Mouse (Mus musculus) liver, embryonic 14.5 days (tissue): ENCODE data around the gene Adamts9. TPM values are rescaled to one million over a fixed set of nuclear protein-coding genes. Genes with fewer than 3 reads are reported as not detected.

Source experiments
- ATAC-seq: fragments of 200-750 bp; cut with Nextera tagmentation; 2 replicates; pipeline ENCODE4 v1.8.0; 2017; ENCODE audit warnings: moderate number of reproducible peaks, mild to moderate bottlenecking, moderate library complexity; ENCODE audit not compliant: insufficient read depth
- DNase-seq, 3 experiments: peaks; one replicate each; pipeline ENCODE4 v3.0.0-alpha.2; 2012 to 2013; ENCODE audit warnings: low read depth in 3 of 3, low spot score in 3 of 3
- H3K27ac ChIP-seq: fragments of 300-500 bp; sonication (generic); 2 replicates; pipeline ENCODE4 v1.5.1; 2014; ENCODE audit warnings: moderate library complexity, mild to moderate bottlenecking, control low read depth, inconsistent platforms
- H3K27me3 ChIP-seq: fragments of 300-500 bp; sonication (generic); 2 replicates; pipeline ENCODE4 v1.6.1; 2014; ENCODE audit warnings: mild to moderate bottlenecking, low read length, moderate library complexity; ENCODE audit not compliant: control insufficient read depth, insufficient read depth
- H3K36me3 ChIP-seq: fragments of 300-500 bp; sonication (generic); replicated peaks from 2 replicates; pipeline ENCODE4 v1.6.1; 2014; ENCODE audit warnings: low read depth; ENCODE audit not compliant: control insufficient read depth, insufficient read depth
- H3K4me1 ChIP-seq, 2 experiments: fragments of 200-500 bp in 1 of 2; fragments of 300-500 bp in 1 of 2; sonication (generic) in 1 of 2; replicated peaks; 2 replicates each; pipeline ENCODE4 v1.6.1; 2012 to 2014; ENCODE audit warnings: antibody characterized with exemption in 1 of 2, inconsistent platforms in 1 of 2, low read length in 1 of 2; ENCODE audit not compliant: control insufficient read depth in 2 of 2, insufficient read depth in 2 of 2
- H3K4me2 ChIP-seq: fragments of 300-500 bp; sonication (generic); 2 replicates; pipeline ENCODE4 v1.6.1; 2014; ENCODE audit warnings: low read depth, mild to moderate bottlenecking, control low read depth, moderate library complexity
- H3K4me3 ChIP-seq, 2 experiments: fragments of 200-500 bp in 1 of 2; fragments of 300-500 bp in 1 of 2; sonication (generic) in 1 of 2; 2 replicates each; pipeline ENCODE4 v1.5.1; 2012 to 2014; ENCODE audit warnings: low read depth in 2 of 2, low read length in 2 of 2, mild to moderate bottlenecking in 2 of 2, control low read depth in 1 of 2, inconsistent platforms in 1 of 2, moderate library complexity in 1 of 2; ENCODE audit not compliant: insufficient read depth in 1 of 2
- H3K9ac ChIP-seq: fragments of 300-500 bp; sonication (generic); replicated peaks from 2 replicates; pipeline ENCODE4 v1.6.1; 2014; ENCODE audit warnings: mild to moderate bottlenecking, control low read depth, moderate library complexity
- H3K9me3 ChIP-seq: fragments of 300-500 bp; sonication (generic); 2 replicates; pipeline ENCODE4 v1.6.1; 2016; ENCODE audit warnings: low read length, mixed read lengths; ENCODE audit not compliant: control insufficient read depth
- CTCF ChIP-seq: IDR thresholded peaks from 2 replicates; pipeline ENCODE4 v1.5.1; 2016; ENCODE audit warnings: antibody characterized with exemption, low read depth, control low read depth
- EP300 ChIP-seq: IDR thresholded peaks from 2 replicates; pipeline ENCODE4 v1.6.1; 2016; ENCODE audit warnings: antibody characterized with exemption, low read depth
- WGBS: fragments of 180-500 bp; shearing (Covaris S2); extraction: QIAGEN DNeasy Blood & Tissue Kit; methylation state at CpG from one replicate; pipeline ENCODE4 v1.1.7; 2014; ENCODE audit not compliant: insufficient replicate concordance; 5-methylcytosine and 5-hydroxymethylcytosine counted together
- polyA plus RNA-seq, 2 experiments: library from polyadenylated mRNA; depleted of rRNA in 1 of 2; stranded (reverse) in 1 of 2; unstranded in 1 of 2; fragments of >200 nt; fragmentation: Nextera tagmentation in 1 of 2; extraction: Ambion mirVana in 1 of 2; gene quantifications; 2 replicates each; pipeline versions ENCODE4 v1.2.1 to v1.2.3; 2012 to 2014

The Adamts9 gene
- polyA plus RNA-seq, 2 experiments, result 0.50 to 1.2 TPM

- WGBS, result 78% methylated on average over 13 of the region's 13 CpGs
- no peak overlapping the region for H3K27ac ChIP-seq
- TF ChIP-seq CTCF (no peak), EP300 (no peak)
- H3K4me2 ChIP-seq, result no peak overlapping the region
- no peak for ATAC-seq
- H3K4me1 ChIP-seq, result no peaks in the 10 kb centered on the region
- H3K9me3 ChIP-seq, result no peaks in the 10 kb centered on the region
- H3K36me3 ChIP-seq, result no peaks in the 10 kb centered on the region
- no peaks in the 10 kb centered on the region for H3K27me3 ChIP-seq
- H3K4me3 ChIP-seq, result no peak overlapping the region
- DNase-seq, result no peak
- H3K9ac ChIP-seq, result no peak overlapping the region
Measured at GRCm38 (mm10) chr6:92857761-92858160, 85.5 kb downstream of the Adamts9 start.

GRCm38 (mm10) chr6:92854873-92855272 is 88.4 kb downstream of the Adamts9 start:
- no peak for ATAC-seq
- WGBS, result 56% methylated on average over 4 of the region's 4 CpGs
- Histone ChIP-seq H3K4me1 (no peaks in the 10 kb centered on the region), H3K4me2 (no peak overlapping the region), H3K27me3 (no peaks in the 10 kb centered on the region), H3K36me3 (no peaks in the 10 kb centered on the region), H3K27ac (no peak overlapping the region), H3K9ac (no peak overlapping the region), H3K4me3 (no peak overlapping the region), H3K9me3 (no peaks in the 10 kb centered on the region)
- TF ChIP-seq EP300 (no peak), CTCF (no peak)
- DNase-seq, result no peak

DNA sequence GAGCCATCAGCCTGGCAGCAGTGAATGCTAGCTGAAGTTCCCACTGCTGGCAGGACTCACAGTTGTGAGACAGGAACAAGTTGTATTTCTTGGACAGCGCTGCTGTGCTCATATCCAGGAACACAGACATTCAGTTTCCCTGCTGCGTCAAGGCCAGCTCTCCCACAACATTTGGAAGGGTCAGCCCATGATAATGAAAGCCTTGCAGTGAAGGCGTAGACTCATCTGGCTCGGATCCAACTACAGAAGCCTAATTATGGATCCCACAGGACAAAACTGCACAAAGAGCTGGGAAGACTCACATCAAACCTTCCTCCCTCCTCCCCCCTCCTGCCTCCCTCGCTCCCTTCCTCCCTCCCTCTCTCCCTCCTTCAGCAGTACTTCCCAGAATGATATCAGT is 93.0 kb downstream of the Adamts9 start:
- DNase-seq, result no peak
- H3K27me3 ChIP-seq, result no peaks in the 10 kb centered on the region

GRCm38 (mm10) chr6:92849208-92849607 is 94.1 kb downstream of the Adamts9 start:
- H3K4me2 ChIP-seq, result no peak overlapping the region
- no peak overlapping the region for H3K4me3 ChIP-seq
- no peak overlapping the region for H3K27ac ChIP-seq
- H3K9ac ChIP-seq, result no peak overlapping the region
- ATAC-seq (no peak), DNase-seq (no peak)
- 74% methylated on average over 9 of the region's 9 CpGs for WGBS
- no peaks in the 10 kb centered on the region for H3K27me3 ChIP-seq
- H3K9me3 ChIP-seq, result no peaks in the 10 kb centered on the region
- no peaks in the 10 kb centered on the region for H3K36me3 ChIP-seq
- no peaks in the 10 kb centered on the region for H3K4me1 ChIP-seq
- TF ChIP-seq EP300 (no peak), CTCF (no peak)

More for the DNA sequence above, 93.0 kb downstream of the Adamts9 start:
- H3K4me2 ChIP-seq, result no peak overlapping the region
- no peak overlapping the region for H3K27ac ChIP-seq
- H3K9me3 ChIP-seq, result no peaks in the 10 kb centered on the region
- no peaks in the 10 kb centered on the region for H3K36me3 ChIP-seq
- no peak for ATAC-seq
- no peaks in the 10 kb centered on the region for H3K4me1 ChIP-seq
- no peak for TF ChIP-seq EP300
- no peak for TF ChIP-seq CTCF
- WGBS, result 49% methylated on average over 5 of the region's 5 CpGs
- H3K4me3 ChIP-seq, result no peak overlapping the region
- no peak overlapping the region for H3K9ac ChIP-seq

- 56% methylated on average over 4 of the region's 4 CpGs for WGBS
- H3K9ac ChIP-seq, result no peak overlapping the region
- TF ChIP-seq EP300 (no peak), CTCF (no peak)
- no peaks in the 10 kb centered on the region for H3K9me3 ChIP-seq
- no peaks in the 10 kb centered on the region for H3K27me3 ChIP-seq
- ATAC-seq, result no peak
- DNase-seq, result no peak
- no peak overlapping the region for H3K4me3 ChIP-seq
- H3K27ac ChIP-seq, result no peak overlapping the region
- no peaks in the 10 kb centered on the region for H3K36me3 ChIP-seq
- no peaks in the 10 kb centered on the region for H3K4me1 ChIP-seq
- H3K4me2 ChIP-seq, result no peak overlapping the region
Measured at GRCm38 (mm10) chr6:92846614-92847013, 96.7 kb downstream of the Adamts9 start.
